Mouse (Mus musculus) liver (tissue): Measurements from ENCODE around the gene Ttll12.

Source experiments
- DNase-seq: peaks from one replicate; pipeline ENCODE4 v3.0.0-alpha.2; 2020; ENCODE audit warnings: mixed read lengths

The Ttll12 gene

DNA sequence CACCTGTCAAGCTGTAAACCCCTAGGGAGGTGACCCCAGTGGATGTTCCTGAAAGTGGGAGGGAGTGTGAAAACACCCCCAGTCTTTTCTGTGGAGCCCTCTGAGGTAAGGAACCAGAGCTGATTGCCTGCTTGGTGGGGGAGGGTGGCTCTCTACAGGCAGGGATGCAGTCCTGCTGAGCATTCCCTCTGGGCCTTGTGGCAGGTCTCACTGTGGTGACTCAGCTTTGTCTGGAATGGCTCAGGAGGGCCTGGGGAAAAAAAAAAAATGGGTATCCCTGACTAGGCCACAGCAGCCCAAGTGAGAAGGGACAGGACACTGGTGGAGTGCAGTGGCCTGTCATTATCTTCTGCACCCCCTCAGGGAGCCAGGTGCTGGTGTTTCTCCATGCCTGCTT is 1.8 kb downstream of the Ttll12 start:
- peak; percentile 64 for DNase-seq

DNA sequence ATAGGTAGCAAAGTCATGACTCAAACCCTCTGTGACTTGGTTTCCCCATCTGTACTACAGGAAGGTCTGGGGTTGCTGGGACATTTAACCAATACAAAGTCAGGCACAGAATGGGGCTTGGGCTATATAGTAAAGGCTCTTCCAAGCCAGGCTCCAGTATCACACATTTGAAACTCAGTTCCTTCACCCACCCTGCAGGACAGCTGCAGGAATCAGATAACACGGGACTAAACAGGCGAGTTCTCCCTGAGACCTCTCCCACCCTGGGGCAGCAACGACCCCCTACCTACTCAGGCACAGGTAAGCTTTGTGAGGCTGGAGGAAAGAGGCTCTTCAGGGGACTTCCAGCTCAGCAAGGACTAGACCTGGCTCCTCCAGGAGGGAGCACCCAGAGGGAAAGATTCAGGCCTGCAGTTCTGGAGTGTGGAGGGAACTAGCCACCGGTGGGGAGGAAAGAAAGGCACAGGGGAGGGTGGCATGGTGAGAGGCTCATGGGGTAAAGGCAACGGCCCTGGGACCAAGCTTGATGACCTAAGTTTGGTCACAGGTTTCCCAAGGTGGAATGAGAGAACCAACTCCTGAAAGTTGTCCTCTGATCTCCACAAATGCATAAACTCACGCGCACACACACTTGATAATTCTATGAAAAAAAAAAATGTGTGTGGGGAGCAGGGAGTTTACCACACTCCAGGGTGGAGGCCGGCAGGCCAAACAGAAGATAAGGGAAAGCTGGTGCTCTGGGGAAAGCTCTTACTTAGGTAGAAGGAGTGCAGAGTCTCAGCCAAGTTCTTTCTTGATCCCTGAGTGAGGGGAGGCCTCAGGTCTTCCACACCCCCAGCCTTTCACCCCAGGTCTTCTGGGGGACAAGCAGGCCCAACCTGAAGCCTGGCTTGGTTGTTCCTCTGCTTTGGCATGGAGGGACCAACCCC is 2.4 kb downstream of the Ttll12 start:
- DNase-seq: peak; percentile 84

DNA sequence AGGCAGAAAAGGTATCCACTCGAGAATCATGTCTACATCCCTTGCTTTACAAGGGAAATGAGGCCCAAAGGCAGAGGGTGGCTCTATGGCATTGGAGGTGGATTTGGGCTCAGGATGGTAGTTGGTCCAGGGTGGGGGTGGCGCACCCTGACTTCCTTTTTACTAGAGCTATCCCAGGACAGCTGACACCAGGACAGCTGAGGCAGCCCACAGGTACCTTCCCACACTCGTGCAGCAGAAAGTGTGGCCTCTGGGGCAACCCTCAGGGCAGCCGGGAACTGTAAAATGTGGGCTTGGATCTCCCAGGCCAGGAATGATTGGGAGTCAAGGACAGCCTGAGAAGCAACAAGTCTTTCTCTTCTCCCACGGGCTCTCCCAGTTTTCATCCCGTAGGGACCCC is 3.2 kb downstream of the Ttll12 start:
- DNase-seq: no peak

DNA sequence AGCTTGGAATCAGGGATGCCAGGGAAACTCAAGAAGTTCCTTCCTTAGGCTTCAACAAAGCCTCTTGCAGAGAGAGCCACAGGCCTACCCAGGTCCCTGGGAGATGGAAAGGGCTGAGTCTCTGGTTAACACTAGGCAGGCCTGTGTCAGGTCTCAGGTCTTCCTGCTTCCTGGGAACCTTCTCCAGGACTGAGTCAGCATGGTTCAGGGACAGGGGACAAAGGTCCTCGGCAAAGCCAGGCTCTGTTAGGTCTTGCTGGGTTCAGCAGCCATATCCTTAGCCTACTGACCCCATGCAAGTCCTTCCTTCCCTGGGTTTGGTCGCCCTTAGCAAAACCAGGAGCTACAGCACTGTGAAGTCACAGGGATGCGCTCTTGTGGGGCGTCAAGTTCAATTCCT is 4.1 kb downstream of the Ttll12 start:
- no peak for DNase-seq

DNA sequence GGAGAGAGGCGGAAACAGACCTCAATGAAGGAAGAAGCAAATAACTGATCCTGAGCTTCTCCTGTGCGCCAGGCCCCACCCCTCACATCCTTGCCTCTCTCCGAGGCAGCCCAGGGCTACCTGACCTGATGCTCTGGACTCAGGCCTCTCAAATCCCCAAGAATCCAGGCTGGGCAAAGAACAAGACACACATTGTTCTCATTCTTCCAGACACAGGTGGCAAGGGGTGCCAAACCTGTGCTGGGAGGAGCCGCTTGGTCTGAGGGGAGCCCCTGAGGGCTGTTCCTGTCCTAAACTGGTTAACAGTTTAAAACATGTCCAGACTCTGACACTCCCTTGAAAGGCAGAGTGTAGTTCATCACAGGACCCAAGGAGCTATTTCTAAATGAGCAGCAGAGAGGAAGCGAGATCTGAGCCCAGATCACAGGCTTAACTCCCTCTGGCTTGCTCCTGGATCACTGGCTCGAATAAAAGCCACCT is 10.2 kb downstream of the Ttll12 start:
- no peak for DNase-seq

DNA sequence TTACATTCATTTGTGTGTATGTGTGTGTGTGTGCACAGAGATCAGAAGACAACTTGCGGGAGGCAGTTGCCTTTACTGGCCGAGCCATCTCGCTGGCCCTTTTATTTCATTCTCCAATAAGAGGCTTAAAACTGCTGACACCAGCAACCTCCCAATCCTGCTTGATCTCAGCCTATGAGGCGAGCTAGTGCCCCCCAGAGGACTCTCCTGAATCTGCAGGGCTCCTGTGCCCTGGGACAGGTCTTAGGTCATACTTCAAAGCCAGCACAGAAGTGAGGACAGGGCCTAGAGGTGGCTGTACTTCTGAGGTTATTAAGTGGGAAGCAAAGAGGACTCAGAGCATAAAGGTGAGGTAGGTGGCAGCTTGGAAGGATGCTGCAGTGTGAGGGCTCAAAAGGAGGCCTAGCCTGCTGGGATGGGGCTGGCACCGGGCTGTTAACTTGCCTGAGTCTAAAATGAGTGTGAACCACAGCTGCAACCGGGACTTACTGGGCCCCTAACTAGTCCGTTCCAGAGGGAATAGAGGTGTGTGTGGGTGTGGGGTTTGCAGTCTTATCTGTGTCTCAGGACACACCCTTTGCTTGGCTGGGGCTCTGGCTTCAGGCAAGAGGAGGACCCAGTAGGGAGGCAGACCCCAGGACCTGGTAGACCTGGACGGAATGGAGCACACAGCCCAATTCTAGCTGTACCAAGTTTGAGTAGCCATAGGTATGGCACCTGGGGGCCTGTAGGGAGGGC is 11.4 kb downstream of the Ttll12 start:
- DNase-seq: peak; percentile 75

DNA sequence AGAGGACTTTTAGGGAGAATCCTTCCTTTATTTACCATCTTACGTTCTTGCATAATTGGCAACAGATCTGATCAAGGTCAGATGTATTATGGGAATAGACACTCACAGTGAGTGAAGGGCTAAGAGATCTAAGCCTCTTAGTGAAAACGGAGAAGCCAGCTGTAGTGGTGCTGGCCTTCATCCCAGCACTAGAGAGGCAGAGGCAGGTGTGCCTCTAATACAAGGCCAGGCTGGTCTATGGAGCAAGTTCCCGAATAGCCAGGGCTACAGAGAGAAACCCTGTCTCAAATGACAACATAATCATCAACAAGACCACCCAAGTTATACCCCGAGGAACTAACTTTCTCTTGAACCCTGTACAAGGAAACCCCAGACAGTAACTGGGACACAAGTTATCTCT is 12.0 kb downstream of the Ttll12 start:
- no peak for DNase-seq

DNA sequence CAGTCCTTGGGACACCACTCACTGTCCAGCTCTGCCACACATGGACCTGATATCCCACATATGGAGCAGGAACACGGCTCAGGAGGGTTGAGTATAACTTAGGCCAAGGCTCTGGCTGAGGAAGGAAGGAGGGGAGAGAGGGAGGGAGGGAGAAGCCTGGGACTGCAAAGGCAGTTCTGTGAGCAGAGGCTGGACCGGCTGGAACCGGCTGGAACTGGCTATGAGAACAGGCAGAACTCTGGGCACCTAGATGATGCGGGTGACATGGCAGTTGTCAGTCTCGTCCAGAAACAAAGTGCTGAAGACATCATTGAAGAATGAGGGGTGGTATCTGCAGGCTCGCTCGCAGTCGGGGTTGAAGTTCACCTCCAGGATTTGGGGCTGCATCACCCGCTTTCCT is 18.3 kb downstream of the Ttll12 start:
- DNase-seq: no peak

DNA sequence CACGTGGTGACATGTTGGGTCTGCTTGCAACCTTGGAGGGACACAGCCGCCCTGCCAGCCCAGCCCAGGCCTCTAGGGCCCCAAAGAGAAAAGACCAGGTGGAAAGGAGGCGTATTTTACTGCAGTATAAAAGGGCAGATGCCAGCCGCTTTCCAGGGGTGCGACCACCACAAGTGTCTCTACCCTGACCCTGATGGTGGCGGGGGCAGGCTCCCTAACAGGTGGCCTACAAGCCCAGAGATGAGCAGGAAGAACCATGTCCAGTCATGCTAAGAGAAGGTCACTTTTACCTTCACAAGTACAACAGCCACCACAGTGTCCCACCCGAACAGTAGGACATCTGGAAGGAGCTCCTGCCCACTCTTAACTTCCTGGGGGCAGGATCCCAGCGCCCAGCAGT is 19.4 kb downstream of the Ttll12 start:
- no peak for DNase-seq

DNA sequence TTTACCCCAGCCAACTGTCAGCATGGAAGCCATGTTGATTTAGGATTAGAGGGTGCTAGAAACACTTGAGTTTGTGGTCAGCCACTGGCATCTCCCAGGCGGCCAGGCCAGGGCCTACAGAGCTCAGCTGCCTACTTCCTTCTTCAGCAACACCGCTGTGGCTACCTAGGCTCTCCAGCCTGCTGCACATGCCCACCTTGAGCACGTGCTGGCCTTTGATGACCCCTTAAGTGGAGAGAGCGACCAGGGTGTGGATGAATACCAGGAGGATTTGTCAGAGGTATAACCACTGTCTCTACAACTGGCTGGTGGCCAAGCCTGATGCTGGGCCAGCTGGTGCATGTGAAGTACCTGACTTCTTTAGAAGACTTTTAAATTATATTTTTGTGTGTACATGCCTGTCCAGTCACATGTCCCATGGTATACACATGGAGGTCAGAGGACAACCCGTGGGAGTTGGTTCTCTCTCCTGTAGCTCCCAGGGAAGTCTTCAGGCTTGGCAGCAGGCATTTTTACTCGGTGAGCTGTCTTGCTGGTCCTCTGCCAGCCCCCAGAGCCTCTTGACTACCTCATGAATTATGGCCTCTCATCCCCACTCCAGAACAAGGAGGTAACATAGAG is 20.1 kb downstream of the Ttll12 start:
- DNase-seq: no peak

DNA sequence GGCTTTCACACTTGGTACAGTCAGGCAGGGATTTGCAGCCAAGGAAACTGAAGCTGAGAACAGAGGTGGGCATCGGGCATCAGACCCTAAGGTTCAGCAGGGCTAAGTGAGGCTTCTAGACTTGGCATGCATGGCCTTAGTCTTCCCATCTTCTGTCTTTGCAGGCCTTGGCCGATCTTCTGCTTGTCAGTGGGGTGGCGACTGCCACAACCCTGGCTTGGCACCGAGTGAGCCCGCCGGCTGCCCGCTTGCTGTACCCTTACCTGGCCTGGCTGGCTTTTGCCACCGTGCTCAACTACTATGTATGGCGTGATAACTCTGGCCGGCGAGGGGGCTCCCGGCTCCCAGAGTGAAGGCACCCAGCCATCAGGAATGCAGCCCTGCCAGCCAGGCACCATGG is 21.4 kb downstream of the Ttll12 start:
- DNase-seq: no peak

DNA sequence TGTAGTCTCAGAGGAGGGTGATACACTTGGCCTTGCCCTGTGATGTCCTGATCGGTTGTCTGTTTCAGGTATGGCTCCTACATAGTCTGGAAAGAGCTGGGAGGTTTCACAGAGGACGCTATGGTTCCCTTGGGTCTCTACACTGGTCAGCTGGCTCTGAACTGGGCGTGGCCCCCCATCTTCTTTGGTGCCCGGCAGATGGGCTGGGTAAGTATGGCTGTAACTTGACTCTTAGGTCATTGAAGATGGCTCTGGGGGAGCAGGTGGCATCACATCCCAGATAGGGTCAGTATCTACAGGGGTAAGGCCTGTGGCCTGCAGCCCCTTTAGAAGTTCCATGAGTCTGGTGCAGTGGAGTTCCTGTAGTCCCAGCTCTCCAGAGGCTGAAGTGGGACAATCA is 22.8 kb downstream of the Ttll12 start:
- DNase-seq: no peak

DNA sequence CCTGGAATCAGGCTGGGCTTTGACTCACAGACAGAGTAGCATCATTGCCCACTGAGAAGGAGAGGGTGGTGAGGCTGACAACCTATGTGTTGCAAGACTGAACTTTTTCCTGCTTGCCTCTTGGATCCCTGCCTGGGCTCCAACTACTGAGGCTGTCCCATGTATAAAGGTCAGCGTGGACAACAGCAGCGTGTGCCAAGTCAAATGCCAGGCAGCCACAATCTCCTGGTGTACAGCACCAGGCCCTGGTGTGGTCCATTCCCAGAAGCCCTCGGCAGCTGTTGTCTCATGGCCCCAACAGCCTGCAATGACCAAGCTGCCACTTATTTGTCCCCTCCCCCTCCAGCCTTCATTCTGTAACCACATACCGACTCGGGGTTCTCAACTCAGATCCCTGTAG is 23.3 kb downstream of the Ttll12 start:
- no peak for DNase-seq

DNA sequence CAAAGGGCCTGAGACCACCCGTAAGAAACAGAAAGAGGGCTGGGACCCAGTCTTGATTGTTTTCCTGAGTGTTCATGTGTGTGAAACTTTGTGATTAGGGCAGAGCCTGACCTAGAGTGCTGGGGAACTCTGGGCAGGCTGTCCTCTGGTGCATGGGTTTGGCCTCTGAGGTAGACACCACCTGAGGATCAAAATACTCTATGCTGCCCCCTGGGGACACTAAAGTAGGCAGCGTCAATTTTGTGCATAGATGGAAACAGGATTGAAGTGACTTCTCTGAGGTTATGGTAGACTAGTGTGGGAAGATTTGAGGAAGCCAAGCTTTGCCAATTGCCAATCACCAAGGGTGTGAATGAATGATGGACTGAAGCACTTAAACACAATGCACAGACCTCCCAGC is 24.3 kb downstream of the Ttll12 start:
- DNase-seq: no peak

DNA sequence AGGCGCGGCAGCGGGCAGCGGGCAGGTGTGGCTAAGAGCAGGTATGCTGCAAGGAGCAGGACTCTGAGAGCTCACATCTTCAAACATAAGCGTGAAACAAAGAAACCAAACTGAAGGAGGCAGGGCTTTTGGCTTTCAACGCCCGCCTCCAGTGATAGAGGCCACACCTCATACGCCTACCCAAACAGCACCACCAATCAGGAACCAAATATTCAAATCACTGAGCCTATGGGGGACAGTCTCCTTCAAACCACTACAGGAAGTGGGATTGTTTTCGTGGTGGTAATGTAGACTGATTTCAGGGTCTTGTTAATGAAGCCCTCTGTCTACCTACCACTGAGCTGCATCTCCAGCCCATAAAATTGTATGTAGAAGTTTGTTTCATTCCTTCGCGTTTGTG is 25.3 kb downstream of the Ttll12 start:
- DNase-seq: no peak

DNA sequence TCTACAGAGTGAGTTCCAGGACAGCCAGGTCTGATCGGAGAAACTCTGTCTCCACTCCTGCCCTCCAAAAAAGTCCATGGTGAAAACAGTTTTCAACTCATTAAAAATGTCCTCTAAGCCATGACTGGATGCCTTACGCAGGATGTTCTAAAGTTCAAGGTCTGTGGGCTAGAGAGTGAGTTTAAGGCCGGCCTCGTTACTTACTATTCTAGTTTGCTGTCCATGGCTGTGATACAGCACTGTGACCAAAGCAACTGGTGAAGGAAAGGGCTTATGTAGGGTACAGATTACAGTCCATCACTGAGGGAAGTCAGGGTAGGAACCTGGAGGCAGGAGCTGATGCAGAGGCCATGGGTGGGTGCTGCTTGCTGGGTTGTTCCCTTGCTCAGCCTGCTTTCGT is 26.4 kb downstream of the Ttll12 start:
- DNase-seq: no peak

DNA sequence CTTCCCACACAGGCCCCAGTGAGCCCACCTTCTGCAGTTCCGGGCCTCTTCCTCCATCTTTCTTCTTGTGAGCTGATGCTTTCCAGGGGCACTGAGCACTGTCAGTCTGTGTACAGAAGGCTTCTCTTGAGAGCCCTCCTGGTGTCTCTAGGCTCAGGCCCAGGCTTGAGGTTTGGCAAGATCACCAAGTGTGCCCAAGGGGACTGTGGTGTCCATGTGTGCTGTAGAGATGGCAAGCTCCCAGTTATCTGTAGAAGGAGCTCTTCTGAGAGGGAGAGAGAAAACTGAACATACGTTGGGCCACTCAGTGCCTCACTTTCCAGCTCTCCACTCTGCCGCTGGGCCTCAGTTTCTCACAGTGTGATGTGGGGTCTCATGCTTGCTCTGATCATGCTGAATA is 27.2 kb downstream of the Ttll12 start:
- no peak for DNase-seq

DNA sequence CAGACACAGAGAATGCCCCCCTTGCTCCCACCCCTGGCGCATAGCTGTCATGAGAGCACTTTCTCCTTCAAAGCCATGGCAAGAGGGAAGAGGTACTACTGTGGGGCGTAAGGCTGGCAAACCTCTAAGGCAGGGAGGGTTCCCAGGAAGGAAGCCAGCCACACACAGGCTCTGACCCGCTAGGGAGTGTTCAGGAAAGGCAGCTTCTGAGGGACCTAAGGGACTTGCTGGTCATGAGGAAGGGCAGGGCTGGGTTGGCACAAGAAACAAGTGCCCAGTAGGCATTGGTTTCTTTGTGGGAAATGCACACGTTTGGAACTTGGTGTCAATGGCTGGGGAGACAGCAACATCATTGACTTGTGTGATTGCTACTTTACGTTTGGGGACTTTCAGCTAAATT is 29.0 kb downstream of the Ttll12 start:
- DNase-seq: no peak

DNA sequence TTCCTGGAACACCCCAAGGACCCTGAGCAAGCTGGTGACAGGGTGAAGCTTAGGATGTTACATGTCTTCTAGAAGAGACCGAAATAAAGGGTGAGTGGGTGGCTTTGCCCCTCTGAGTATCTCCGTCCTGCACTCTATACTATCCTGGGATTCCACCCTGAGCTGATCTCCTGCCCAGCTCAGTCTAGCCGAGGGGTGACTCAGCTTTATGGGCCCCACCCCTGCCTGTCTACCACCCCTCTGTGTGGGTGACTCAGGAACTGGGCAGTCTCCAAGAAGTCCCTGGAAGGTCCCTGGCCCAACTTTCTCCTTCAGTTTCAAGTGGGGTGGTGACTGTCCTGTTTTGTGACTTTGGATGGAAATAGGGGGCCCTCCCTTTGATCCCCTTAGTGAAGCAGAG is 29.5 kb downstream of the Ttll12 start:
- DNase-seq: peak; percentile 90

DNA sequence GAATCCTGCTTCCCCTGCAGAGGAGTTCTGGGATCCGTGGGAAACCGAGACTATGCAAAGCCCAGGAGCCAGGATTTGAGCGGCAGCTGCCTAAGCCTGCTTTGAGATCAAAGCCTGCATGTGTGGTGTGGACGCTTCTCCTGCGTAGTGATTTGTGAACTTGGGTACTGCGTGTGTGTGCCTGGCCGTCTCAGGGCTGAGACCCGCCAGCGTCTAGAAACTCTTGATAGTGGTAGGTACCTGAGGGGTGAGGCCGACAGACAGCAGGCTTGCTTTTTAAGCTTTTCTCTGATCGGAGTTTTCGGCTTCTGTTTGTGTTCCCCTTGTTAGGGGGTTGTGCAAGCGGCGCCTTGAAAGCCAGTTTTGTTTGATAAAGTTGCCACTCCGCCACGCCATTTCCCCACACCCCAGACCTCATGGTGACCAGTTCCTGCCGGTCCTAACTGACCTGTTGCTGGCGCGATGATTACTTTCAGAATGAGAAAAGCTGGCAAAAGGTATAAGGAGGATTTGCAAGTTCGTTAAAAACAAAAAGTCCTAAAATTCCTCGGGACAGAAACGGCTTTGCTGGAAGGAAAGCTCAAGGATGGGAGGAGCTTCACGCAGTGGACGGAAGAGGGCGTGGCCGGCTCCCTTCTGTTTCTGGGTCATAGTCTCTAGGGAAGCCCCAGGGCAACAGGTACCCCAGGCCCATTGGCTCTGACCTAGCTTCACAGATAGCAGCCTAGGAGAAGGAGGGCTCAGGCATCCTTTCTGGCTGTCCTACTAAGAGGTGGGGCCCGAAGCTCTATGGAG is 30.9 kb downstream of the Ttll12 start:
- peak; percentile 83 for DNase-seq

DNA sequence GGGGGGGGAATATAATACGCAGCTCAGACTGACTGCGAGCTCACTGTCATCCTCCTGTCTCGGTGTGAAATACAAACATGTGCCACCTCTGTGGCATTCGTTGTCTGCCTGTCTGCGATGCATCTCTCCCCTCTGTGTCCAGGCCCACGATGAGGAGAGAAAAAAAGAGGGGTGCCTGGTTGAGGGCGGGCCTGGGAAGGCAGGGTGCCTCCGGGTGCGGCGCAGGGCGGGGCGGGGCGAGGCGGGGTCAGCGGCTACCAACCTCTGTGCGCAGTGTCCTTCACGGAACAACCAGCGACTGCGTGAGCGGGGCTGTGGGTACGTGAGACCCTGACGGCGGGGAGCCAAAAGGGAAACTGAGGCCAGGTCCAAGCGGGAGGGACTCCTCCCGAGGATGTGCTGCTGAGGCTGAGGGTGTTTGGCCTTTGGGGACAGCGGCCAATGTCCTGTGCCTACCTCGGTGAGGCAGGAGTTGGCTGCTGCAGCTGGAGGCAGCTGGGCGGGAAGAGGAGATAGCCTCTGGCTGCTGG is 31.6 kb downstream of the Ttll12 start, which contains the start of the genes Tspo and Mcat:
Gene Tspo, plus strand, starts transcription at position 266 of the 530 bp plus-strand sequence.
Gene Mcat, minus strand, starts transcription at position 461 of the 530 bp plus-strand sequence.
- peak; percentile 93 for DNase-seq

DNA sequence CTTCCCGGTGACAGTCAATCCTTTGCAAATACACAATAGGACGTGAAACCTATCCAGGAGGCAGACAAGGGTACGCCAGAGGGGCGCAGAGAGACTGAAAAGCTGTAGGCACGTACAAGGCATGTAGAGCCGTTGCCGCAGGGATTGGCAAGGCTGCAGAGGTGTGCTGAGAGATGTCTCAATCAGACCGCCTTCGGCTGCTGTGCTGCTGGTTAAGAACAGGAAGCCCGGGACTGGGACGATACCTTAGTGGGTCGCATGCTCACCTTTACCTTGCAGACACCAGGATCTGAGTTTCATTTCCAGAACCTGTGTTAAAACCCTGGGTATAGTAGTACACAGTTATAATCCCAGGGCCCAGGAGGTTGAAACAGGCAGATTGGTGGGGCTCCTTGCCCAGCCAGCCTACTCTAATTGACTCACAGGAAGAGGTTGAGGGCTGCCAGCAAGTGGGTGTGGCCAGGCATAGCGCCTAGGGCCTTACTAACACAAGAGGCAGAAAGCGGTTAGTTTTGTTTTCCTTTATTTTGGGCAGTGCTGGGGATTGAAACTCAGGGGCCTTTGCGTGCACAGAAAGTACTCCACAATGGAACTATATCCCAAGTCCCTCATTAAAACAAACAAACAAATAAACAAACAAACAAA is 32.2 kb downstream of the Ttll12 start:
- DNase-seq: peak; percentile 83
